Mouse (Mus musculus): ENCODE data around the gene Rab22a. TPM values are rescaled to one million over a fixed set of nuclear protein-coding genes. Genes with fewer than 3 reads are reported as not detected.

Gene Rab22a
- 51.7 TPM for polyA plus RNA-seq (2017; shearing (Covaris generic))

DNA sequence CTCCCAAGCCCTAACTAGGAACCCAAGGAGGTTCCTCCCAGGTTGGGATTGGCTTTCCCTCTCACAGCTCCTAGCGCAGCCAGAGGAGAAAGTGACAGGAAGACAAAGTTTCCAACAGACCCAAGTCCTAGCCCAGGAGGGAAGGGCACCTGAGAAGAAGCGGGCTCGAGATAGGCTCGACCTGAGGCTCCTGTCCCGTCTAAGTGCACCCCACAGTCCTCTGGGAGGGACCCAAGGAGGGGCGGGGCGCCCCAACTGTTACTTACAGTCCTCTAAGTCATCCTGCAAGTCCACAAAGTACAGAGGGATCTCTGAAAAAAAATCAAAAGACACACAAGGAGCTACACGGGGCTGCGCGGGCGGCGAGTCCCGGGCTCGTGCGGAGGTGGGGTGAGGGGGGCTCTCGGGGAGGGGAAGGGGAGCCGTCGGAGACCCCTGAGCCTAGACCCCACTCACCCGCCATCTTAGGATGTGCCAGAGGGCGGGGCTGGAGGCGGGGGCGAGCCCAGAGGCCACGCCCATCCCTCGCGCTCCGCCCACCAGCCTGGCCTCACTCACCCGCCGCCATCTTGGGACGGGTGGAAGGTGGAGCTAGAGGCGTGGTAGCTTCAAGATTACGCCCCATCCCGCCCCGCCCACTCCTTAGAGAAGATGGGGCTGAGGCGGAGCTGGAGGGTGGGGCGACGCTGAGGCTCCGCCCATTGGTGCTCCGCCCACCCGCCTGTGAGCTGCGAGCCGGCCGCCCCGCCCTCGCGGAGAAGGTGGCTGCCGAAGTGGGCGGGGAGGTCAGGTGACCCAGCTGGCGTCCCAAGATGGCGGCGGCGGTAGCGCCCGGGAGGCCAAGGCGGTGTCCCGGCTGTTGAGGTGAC, at the start of gene Rab22a:
TSS of gene Rab22a (plus strand) at position 704 of the 869 bp plus-strand sequence.

DNA sequence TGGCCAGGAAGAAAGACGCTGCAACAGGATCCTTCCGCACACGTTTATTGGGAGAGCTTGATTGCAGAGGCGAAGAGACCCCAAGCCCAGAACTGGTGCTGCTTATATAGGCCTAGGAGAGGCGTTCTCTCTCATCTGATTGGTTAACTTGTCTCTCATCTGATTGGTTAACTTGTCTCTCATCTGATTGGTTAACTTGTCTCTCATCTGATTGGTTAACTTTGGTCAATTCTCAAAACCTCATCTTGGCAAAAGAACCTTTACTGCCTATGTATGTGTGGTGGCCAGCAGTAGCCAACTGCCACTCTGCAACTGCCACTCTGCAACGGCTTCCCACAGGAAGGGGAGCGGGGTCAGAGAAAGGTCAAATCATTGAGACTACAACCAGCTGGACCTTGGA, 59.6 kb downstream of the Rab22a start, which contains the start of gene 1700010B08Rik:
TSS of gene 1700010B08Rik (plus strand) at position 301 of the 400 bp plus-strand sequence.

DNA sequence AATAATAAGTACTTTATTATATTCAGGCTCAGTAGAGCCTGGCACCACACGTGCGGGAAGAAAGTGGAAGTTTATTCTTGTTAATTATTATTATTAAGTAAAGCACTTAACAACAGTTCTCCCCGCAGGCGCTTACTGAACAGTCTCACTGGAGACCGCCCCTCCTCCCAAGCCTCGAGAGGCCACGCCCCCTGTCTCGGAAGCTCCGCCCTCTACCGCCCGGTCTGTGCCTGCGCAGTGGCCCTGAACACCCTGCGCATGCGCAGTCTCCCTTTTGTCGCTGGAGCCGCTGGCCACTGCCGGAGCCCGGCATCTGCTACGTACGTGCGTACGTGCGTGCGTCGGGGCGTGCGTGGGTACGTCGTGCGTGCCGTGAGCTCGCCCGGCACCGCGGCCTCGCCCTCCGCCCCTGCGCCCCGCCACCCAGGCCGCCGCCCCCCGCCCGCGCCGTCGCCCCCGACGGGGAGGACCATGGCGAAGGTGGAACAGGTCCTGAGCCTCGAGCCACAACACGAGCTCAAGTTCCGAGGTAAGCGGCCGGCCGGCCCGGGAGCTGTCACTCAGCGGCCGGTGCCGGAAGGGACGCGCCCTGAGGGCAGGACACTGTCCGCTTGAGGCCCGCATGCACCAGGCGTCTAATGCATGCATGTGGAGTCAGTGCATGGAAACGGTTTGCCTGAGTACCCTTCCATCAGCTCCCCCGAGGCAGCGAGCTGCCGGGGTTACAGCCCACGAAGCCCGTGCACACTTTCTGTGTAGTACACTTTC, 77.8 kb downstream of the Rab22a start, which contains the start of gene Vapb:
TSS of gene Vapb (plus strand) at position 290 of the 768 bp plus-strand sequence.

Other genes with a start within 250 kb of the Rab22a start
- not detected for gene 1700021F07Rik, start 137.2 kb upstream of the Rab22a start, polyA plus RNA-seq (2017; shearing (Covaris generic))
- gene Ankrd60, start 81.4 kb upstream of the Rab22a start, polyA plus RNA-seq (2017; shearing (Covaris generic)) = not detected
- gene 1700010B08Rik, start 59.7 kb downstream of the Rab22a start, polyA plus RNA-seq (2017; shearing (Covaris generic)) = 0.57 TPM
- gene Vapb, start 77.8 kb downstream of the Rab22a start, polyA plus RNA-seq (2017; shearing (Covaris generic)) = 31.5 TPM